Mouse (Mus musculus) adrenal gland, adult 8-10 months (tissue): Measurements from ENCODE around the gene Ilvbl. TPM values are rescaled to one million over a fixed set of nuclear protein-coding genes. Genes with fewer than 3 reads are reported as not detected.
"Not testable (repeated sequence)": the region's sequence is repeated elsewhere in the genome, so short reads cannot be mapped to it uniquely, and the experiment has no call there.

Experiments used
- DNase-seq: peaks from one replicate; pipeline ENCODE4 v3.0.0; 2022
- microRNA-seq, 2 experiments: library from miRNA; unstranded; fragments of <30 nt; microRNA quantifications; one replicate each; pipeline ENCODE4 v1.2.0; 2022
- total RNA-seq, 4 experiments: library from RNA; stranded (reverse); gene quantifications; 2 replicates each; pipeline ENCODE4 v1.2.4; 2022

Ilvbl gene
- total RNA-seq, 4 experiments from 2014 or later, result 58.3 to 68.8 (median 61.9) TPM

GRCm38 (mm10) chr10:78591406-78592328 is 17.5 kb downstream of the Ilvbl start, which contains the start of gene Syde1:
Syde1 (minus strand) TSS chr10:78591964.
- peak; percentile 37 for DNase-seq

DNA sequence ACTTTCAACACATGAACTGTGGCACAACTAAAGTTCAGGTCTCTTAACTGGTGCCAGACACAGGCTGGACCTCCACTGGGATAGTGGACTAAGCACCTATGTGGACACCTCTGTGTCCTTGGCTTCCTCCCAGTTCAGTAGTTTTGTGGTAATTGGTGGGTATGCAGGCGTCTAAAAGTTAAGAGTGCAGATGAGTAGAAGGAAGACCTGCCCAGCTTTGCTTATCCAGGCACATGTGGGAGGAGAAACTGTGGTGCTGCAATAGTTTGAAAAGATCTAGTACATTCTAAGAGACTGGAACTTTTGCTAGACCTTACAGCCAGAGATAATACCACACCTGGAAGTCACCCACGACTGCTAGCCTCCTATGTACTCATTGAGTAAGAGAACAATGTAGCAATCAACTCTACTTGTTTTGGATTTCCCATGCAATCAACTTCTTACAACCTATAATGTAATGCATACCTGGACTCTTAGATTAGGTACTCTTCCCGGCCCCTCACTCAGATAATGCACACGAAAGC is 18.8 kb downstream of the Ilvbl start:
- no peak for DNase-seq

GRCm38 (mm10) chr10:78593736-78594135 is 19.6 kb downstream of the Ilvbl start:
- no peak for DNase-seq

DNA sequence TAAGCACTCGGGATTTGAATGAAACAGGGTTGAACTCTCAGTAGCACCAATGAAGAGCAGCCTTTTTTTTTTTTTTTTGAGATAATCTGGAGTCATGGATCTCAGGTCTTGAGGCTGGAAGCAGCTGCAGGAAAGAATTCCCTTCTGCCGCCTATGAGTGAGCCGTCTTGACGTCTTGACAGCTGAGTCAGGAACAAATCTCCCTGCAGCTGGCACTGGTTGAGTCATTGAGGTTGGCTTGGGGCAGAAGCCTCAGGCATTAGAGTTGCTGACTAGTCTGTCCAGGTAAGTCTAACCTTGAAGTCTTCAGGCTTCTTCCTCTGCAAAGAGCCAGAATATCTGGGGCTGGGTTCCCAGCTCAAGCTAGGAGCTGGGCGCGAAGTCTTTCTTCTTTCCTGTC is 20.0 kb downstream of the Ilvbl start:
- no peak for DNase-seq

DNA sequence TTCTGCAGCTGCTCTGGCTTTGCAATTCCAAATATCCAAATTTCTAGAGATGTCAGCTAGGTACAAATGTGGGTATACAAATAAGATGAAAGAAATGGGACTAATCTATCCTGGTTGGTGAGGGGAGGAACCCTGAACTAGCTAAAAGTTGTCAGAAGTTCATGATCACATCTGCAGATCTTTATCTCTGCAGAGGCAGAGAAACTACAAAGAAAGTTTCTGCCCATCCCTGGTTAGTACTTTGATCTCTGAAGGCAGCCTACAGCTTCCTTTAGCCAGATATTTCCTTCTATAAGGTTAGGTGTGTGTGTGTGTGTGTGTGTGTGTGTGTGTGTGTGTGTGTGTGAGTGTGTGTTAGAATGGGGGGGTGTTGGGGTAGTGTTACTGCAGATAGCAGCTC is 20.4 kb downstream of the Ilvbl start:
- DNase-seq, result no peak

DNA sequence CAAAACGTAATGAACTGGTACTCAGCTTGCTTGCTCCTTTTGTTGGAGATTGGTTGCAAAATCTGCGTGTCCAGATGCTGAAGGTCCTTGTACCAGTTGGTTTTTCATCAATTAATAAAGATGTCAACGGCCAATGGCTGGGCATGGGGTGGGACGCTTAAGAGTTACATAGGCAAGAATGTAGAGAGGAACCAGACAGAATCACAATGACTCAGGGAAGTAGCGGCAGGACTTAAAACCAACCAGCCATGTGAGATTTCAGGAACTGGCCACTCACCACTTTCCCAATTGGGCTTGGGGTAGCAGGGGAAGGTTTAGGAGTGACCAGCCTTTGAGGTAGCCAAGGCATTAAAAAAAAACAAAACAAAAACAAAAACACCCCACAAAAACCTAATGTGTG is 25.7 kb downstream of the Ilvbl start:
- no peak for DNase-seq

DNA sequence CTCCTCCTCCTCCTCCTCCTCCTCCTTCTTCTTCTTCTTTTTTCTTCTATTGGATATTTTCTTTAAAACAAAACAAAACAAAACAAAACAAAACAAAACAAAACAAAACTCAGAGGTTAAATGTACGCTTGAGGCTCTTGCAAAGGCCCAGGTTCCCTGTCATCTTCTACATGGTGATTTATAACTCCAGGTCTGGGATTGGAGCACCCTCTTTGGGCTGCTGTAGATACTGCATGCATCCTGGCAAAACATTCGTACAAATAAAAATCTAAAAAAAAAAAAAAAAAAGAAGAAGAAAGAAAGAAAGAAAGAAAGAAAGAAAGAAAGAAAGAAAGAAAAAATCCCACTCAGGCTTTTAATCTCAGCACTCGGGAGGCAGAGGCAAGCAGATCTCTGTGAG is 30.9 kb downstream of the Ilvbl start:
- no peak for DNase-seq

GRCm38 (mm10) chr10:78607602-78608001 is 33.5 kb downstream of the Ilvbl start:
- no peak for DNase-seq

GRCm38 (mm10) chr10:78617974-78618373 is 43.8 kb downstream of the Ilvbl start, which contains the start of gene Olfr1357:
Olfr1357 (minus strand) TSS chr10:78618074.
- DNase-seq, result no peak

GRCm38 (mm10) chr10:78623143-78623542 is 49.0 kb downstream of the Ilvbl start:
- not testable (repeated sequence) for DNase-seq

GRCm38 (mm10) chr10:78630194-78630593 is 56.0 kb downstream of the Ilvbl start:
- DNase-seq, result no peak

- no peak for DNase-seq
These were observed 58.2 kb downstream of the Ilvbl start for GRCm38 (mm10) chr10:78632311-78632710.

Small RNA genes lying within 50 kb of the gene (microRNA-seq; reads per million reads assigned to microRNA genes)
- gene Gm27541, result 0 reads per million in 2 experiments

Other genes starting within 250 kb of the Ilvbl start
- 100 to 1,000 TPM; 228 to 370 (median 267) TPM for gene Agpat3, start 221.9 kb upstream of the Ilvbl start, total RNA-seq
- gene Rrp1, start 161.3 kb upstream of the Ilvbl start, total RNA-seq, result 100 to 1,000 TPM; 215 to 262 (median 251) TPM
- 100 to 1,000 TPM; 276 to 340 (median 329) TPM for gene Cstb, start 148.7 kb upstream of the Ilvbl start, total RNA-seq
- 10 to 100 TPM; 31.7 to 46.1 (median 42.1) TPM for gene Pdxk, start 109.4 kb upstream of the Ilvbl start, total RNA-seq
- gene Olfr1358, start 56.9 kb upstream of the Ilvbl start, total RNA-seq, result not detected
- 10 to 100 TPM; 33.9 to 74.0 (median 52.2) TPM for gene Syde1, start 17.6 kb downstream of the Ilvbl start, total RNA-seq
- gene Olfr1357, start 43.7 kb downstream of the Ilvbl start, total RNA-seq, result not detected
- not detected for gene Casp14, start 143.9 kb downstream of the Ilvbl start, total RNA-seq
- gene Ccdc105, start 178.7 kb downstream of the Ilvbl start, total RNA-seq, result not detected
- under 1 TPM in 3 of 4 experiments, not detected in 1; 0.13 to 0.77 (median 0.20) TPM for gene Slc1a6, start 206.2 kb downstream of the Ilvbl start, total RNA-seq